Mouse (Mus musculus): ENCODE data around the gene Smim17. TPM values are rescaled to one million over a fixed set of nuclear protein-coding genes. Genes with fewer than 3 reads are reported as not detected.
"Not testable (repeated sequence)": the region's sequence is repeated elsewhere in the genome, so short reads cannot be mapped to it uniquely, and the experiment has no call there.

Smim17 gene
- polyA plus RNA-seq, 1 experiment = not detected

DNA sequence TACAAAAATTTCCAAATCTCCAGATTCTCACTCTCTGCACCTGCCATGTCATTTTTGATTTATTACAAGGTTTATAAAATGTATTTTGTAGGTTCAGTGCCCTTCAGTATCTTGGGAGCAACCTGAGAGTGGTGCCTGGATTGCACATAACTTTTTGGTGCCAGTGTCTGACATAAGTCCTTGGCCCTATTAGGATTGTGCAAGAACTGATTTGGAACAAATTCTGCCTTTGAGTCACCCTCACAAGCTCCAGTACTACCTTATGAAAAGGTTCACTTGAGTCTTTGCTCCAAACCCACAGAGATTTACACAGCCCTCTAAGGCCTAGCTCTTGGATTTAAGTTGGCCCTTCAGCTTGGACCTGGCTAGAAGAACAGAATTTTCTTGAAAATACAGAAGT lies 68.4 kb downstream of the Smim17 start, which contains the start of gene Olfr1346:
Gene Olfr1346, plus strand, starts transcription at position 151 of the 400 bp plus-strand sequence.
- Histone ChIP-seq H3K4me1 (ENCODE audit: control insufficient read depth, insufficient read depth, insufficient read length, low read length) (no peaks in the 10 kb centered on the region), H3K27ac (replicated peaks; ENCODE audit: low read depth, low read length) (no peak within 1 kb of the TSS), H3K4me3 (ENCODE audit: insufficient read depth, low read depth, low read length) (no peak within 1 kb of the TSS)

DNA sequence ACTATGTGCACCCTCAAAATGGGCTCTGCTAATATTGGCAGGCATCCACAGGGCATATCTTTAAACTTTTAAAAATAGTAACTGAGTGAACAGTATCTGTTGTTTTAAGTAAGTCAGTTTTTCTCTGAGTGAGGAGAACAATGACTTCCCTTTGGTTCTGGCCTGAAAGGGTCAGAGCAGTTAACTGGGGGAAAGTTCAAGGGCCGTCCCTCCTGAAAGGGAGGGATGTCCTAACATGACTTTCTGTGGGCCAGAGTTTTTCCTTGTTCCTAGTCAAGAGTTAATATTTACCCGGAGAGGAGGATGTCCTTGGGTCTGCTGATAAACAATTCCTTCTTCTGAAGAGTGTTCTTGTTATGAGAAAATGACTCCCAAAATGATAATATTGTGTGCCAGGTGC lies 79.1 kb downstream of the Smim17 start:
- H3K27ac ChIP-seq (replicated peaks; ENCODE audit: low read depth, low read length); H3K4me3 ChIP-seq (ENCODE audit: insufficient read depth, low read depth, low read length): not testable (repeated sequence)

More for the DNA sequence above, 79.1 kb downstream of the Smim17 start:
- not testable (repeated sequence) for H3K4me1 ChIP-seq (ENCODE audit: control insufficient read depth, insufficient read depth, insufficient read length, low read length)

Other genes starting within 250 kb of the Smim17 start
- gene Zfp787, start 242.7 kb upstream of the Smim17 start, polyA plus RNA-seq (2012; ENCODE audit: insufficient read depth, insufficient read length, missing spikeins) = 28.2 and 41.7 TPM in 2 replicates
- gene Zfp444, start 226.5 kb upstream of the Smim17 start, polyA plus RNA-seq (2012; ENCODE audit: insufficient read depth, insufficient read length, missing spikeins) = 5.1 and 7.7 TPM in 2 replicates
- not detected in 2 replicates for gene Galp, start 201.6 kb upstream of the Smim17 start, polyA plus RNA-seq (2012; ENCODE audit: insufficient read depth, insufficient read length, missing spikeins)
- not detected in 2 replicates for gene Zscan5b, start 176.4 kb upstream of the Smim17 start, polyA plus RNA-seq (2012; ENCODE audit: insufficient read depth, insufficient read length, missing spikeins)
- gene Epp13, start 146.0 kb upstream of the Smim17 start, polyA plus RNA-seq (2012; ENCODE audit: insufficient read depth, insufficient read length, missing spikeins) = not detected in 2 replicates
- 3.4 and 4.6 TPM in 2 replicates for gene Zfp667, start 112.1 kb upstream of the Smim17 start, polyA plus RNA-seq (2012; ENCODE audit: insufficient read depth, insufficient read length, missing spikeins)
- 2.3 and 5.4 TPM in 2 replicates for gene Zfp583, start 67.4 kb upstream of the Smim17 start, polyA plus RNA-seq (2012; ENCODE audit: insufficient read depth, insufficient read length, missing spikeins)
- gene Gm3854, start 55.0 kb upstream of the Smim17 start, polyA plus RNA-seq (2012; ENCODE audit: insufficient read depth, insufficient read length, missing spikeins) = 0.36 TPM in 1 of 2 replicates, not detected in the other
- 1.9 and 2.0 TPM in 2 replicates for gene Zfp78, start 35.4 kb upstream of the Smim17 start, polyA plus RNA-seq (2012; ENCODE audit: insufficient read depth, insufficient read length, missing spikeins)
- gene Zfp28, start 15.4 kb upstream of the Smim17 start, polyA plus RNA-seq (2012; ENCODE audit: insufficient read depth, insufficient read length, missing spikeins) = 1.8 and 3.6 TPM in 2 replicates
- not detected in 2 replicates for gene Gm20715, start 11.6 kb downstream of the Smim17 start, polyA plus RNA-seq (2012; ENCODE audit: insufficient read depth, insufficient read length, missing spikeins)
- not detected in 2 replicates for gene Olfr1344, start 40.0 kb downstream of the Smim17 start, polyA plus RNA-seq (2012; ENCODE audit: insufficient read depth, insufficient read length, missing spikeins)
- gene Olfr1336, start 57.5 kb downstream of the Smim17 start, polyA plus RNA-seq (2012; ENCODE audit: insufficient read depth, insufficient read length, missing spikeins) = not detected in 2 replicates
- gene Olfr1346, start 68.4 kb downstream of the Smim17 start, polyA plus RNA-seq (2012; ENCODE audit: insufficient read depth, insufficient read length, missing spikeins) = not detected in 2 replicates
- not detected in 2 replicates for gene Olfr5, start 88.2 kb downstream of the Smim17 start, polyA plus RNA-seq (2012; ENCODE audit: insufficient read depth, insufficient read length, missing spikeins)
- gene Olfr1347, start 101.0 kb downstream of the Smim17 start, polyA plus RNA-seq (2012; ENCODE audit: insufficient read depth, insufficient read length, missing spikeins) = not detected in 2 replicates
- not detected in 2 replicates for gene Olfr1348, start 110.0 kb downstream of the Smim17 start, polyA plus RNA-seq (2012; ENCODE audit: insufficient read depth, insufficient read length, missing spikeins)
- gene Olfr1349, start 124.2 kb downstream of the Smim17 start, polyA plus RNA-seq (2012; ENCODE audit: insufficient read depth, insufficient read length, missing spikeins) = not detected in 2 replicates
- not detected in 2 replicates for gene Olfr1350, start 166.1 kb downstream of the Smim17 start, polyA plus RNA-seq (2012; ENCODE audit: insufficient read depth, insufficient read length, missing spikeins)